ENCODE assay signal across 7 mouse cellular contexts in the genomic region with DNA sequence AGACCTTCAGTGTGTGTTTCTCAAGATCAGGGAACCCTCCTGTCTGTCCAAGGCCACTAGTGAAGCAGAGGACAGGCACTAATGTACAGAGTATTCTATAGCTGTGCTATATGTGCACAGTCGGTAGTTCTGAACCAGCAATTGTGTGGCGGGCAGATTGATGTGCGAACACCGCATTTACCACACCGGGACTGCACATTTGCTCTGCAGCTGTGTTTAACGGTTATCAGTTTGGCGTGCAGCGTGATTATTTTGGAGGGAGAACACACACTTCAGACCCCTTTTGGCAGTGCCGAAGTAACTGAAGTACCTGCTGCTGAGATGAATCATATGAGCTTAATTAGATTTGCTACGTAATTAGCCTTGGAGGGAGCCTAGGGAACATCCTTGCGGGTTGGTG.
DNase-seq lines count a peak whose midpoint lies in the region; ATAC-seq lines count a peak whose summit lies in the region.

No protein-coding gene starts in this region.

- intact Hi-C loops in gastrocnemius, postnatal 36 days (cut with DNase I), result no loop called here

- no peak for DNase-seq in kidney, postnatal 10 days
- peak; percentile 22 for DNase-seq in embryo, embryonic 9.5 days (ENCODE audit: extremely low spot score)
- DNase-seq in forebrain, embryonic 14.5 days (ENCODE audit: low spot score), result peak; percentile 39
- no peak for DNase-seq in gastrocnemius, postnatal 36 days
- no peak for DNase-seq in kidney, adult 11 months

- H3K27me3 ChIP-seq in kidney, embryonic 16.5 days (ENCODE audit: insufficient read depth, low read length), result peaks cover 3% of the 10 kb centered on the region; the same call in 1 of the 2 replicates
- no peaks in the 10 kb centered on the region for H3K27me3 ChIP-seq in forebrain, embryonic 14.5 days (replicated peaks; ENCODE audit: control insufficient read depth, insufficient read depth, low read length)
- H3K27me3 ChIP-seq in midbrain, embryonic 13.5 days, result 0 out of 2 replicates have a peak, but pooled peaks cover 3% of the 10 kb centered on the region

- ATAC-seq in kidney, embryonic 16.5 days (ENCODE audit: low FRiP score, low TSS enrichment), result 0 out of 2 replicates have a peak, but pooled peaks have one; percentile 33
- peak; percentile 44; the same call in 1 of the 2 replicates for ATAC-seq in forebrain, embryonic 14.5 days
- no peak for ATAC-seq in midbrain, embryonic 13.5 days

- H3K4me1 ChIP-seq in kidney, embryonic 16.5 days (ENCODE audit: insufficient read depth, low read length), result peaks cover 23% of the 10 kb centered on the region
- peaks cover 12% of the 10 kb centered on the region for H3K4me1 ChIP-seq in forebrain, embryonic 14.5 days (ENCODE audit: control insufficient read depth, insufficient read depth, low read length)
- H3K4me1 ChIP-seq in midbrain, embryonic 13.5 days (replicated peaks), result peaks cover 27% of the 10 kb centered on the region

- no peaks in the 10 kb centered on the region for H3K9me3 ChIP-seq in kidney, embryonic 16.5 days (ENCODE audit: low read length)
- no peaks in the 10 kb centered on the region for H3K9me3 ChIP-seq in forebrain, embryonic 14.5 days (replicated peaks; ENCODE audit: control insufficient read depth, low read length)
- H3K9me3 ChIP-seq in midbrain, embryonic 13.5 days, result no peaks in the 10 kb centered on the region

- H3K4me2 ChIP-seq in kidney, embryonic 16.5 days (replicated peaks; ENCODE audit: low read depth, low read length), result no peak overlapping the region; the same call in 1 of the 2 replicates
- H3K4me2 ChIP-seq in forebrain, embryonic 14.5 days (ENCODE audit: low read length), result peak overlapping the region; percentile 24; the same call in 1 of the 2 replicates
- H3K4me2 ChIP-seq in midbrain, embryonic 13.5 days (replicated peaks), result peak overlapping the region; percentile 28

- H3K36me3 ChIP-seq in kidney, embryonic 16.5 days (ENCODE audit: insufficient read depth, low read length), result no peaks in the 10 kb centered on the region
- H3K36me3 ChIP-seq in forebrain, embryonic 14.5 days (ENCODE audit: control insufficient read depth, insufficient read depth, low read length), result no peaks in the 10 kb centered on the region
- no peaks in the 10 kb centered on the region for H3K36me3 ChIP-seq in midbrain, embryonic 13.5 days

- no peak overlapping the region for H3K9ac ChIP-seq in kidney, embryonic 16.5 days (replicated peaks; ENCODE audit: low read length)
- H3K9ac ChIP-seq in forebrain, embryonic 14.5 days (ENCODE audit: low read length), result no peak overlapping the region
- H3K9ac ChIP-seq in midbrain, embryonic 13.5 days (replicated peaks), result no peak overlapping the region

- WGBS in kidney, embryonic 16.5 days, result 50% methylated on average over 11 of the region's 11 CpGs
- 24% methylated on average over 11 of the region's 11 CpGs for WGBS in forebrain, embryonic 14.5 days
- 31% methylated on average over 11 of the region's 11 CpGs for WGBS in midbrain, embryonic 13.5 days

- no peak overlapping the region for H3K27ac ChIP-seq in kidney, embryonic 16.5 days (ENCODE audit: low read length)
- no peak overlapping the region for H3K27ac ChIP-seq in forebrain, embryonic 14.5 days (ENCODE audit: low read depth, low read length)
- H3K27ac ChIP-seq in midbrain, embryonic 13.5 days, result no peak overlapping the region

- H3K4me3 ChIP-seq in kidney, embryonic 16.5 days (ENCODE audit: low read length), result no peak overlapping the region
- no peak overlapping the region for H3K4me3 ChIP-seq in forebrain, embryonic 14.5 days (ENCODE audit: low read depth, low read length)
- H3K4me3 ChIP-seq in midbrain, embryonic 13.5 days (replicated peaks), result no peak overlapping the region

Comparison
In these comparisons a context has a peak if more than half of its experiments do, and no peak if none do; other contexts are left out.
1. DNase-seq: peak in embryo, embryonic 9.5 days (single experiment) and forebrain, embryonic 14.5 days (single experiment); none in kidney, postnatal 10 days (single experiment), gastrocnemius, postnatal 36 days (0 of 2) and kidney, adult 11 months (single experiment).